Mouse (Mus musculus) heart, adult 8-10 months (tissue): Measurements from ENCODE around the gene Bik. TPM values are rescaled to one million over a fixed set of nuclear protein-coding genes. Genes with fewer than 3 reads are reported as not detected.

Source experiments
- DNase-seq: peaks from one replicate; pipeline ENCODE4 v3.0.0; 2022; ENCODE audit warnings: low spot score
- total RNA-seq, 4 experiments: library from RNA; stranded (reverse); gene quantifications; 2 replicates each; pipeline ENCODE4 v1.2.4; 2022

Bik gene
- total RNA-seq, 4 experiments from 2014 or later, result 7.6 to 12.5 (median 9.4) TPM

- no peak for DNase-seq
Measured at GRCm38 (mm10) chr15:83512489-83513281, 14.0 kb upstream of the Bik start.

GRCm38 (mm10) chr15:83515018-83515417 lies 11.6 kb upstream of the Bik start:
- no peak for DNase-seq

- DNase-seq, result peak; percentile 75
Measured at GRCm38 (mm10) chr15:83518215-83519048, 8.2 kb upstream of the Bik start.

GRCm38 (mm10) chr15:83520861-83521382 lies 5.7 kb upstream of the Bik start:
- no peak for DNase-seq

GRCm38 (mm10) chr15:83523196-83523595 lies 3.5 kb upstream of the Bik start:
- no peak for DNase-seq

GRCm38 (mm10) chr15:83523638-83524332 lies 2.9 kb upstream of the Bik start:
- no peak for DNase-seq

- no peak for DNase-seq
Measured at GRCm38 (mm10) chr15:83524333-83524729, 2.3 kb upstream of the Bik start.

- no peak for DNase-seq
Measured at GRCm38 (mm10) chr15:83527092-83527437, 403 bp downstream of the Bik start.

GRCm38 (mm10) chr15:83527747-83528146 lies 1.1 kb downstream of the Bik start:
- DNase-seq, result no peak

- no peak for DNase-seq
Measured at GRCm38 (mm10) chr15:83528892-83529291, 2.2 kb downstream of the Bik start.

- peak; percentile 63 for DNase-seq
Measured at GRCm38 (mm10) chr15:83529765-83530164, 3.1 kb downstream of the Bik start.

GRCm38 (mm10) chr15:83530233-83530632 lies 3.6 kb downstream of the Bik start:
- peak; percentile 67 for DNase-seq

- no peak for DNase-seq
Measured at GRCm38 (mm10) chr15:83530688-83531087, 4.0 kb downstream of the Bik start.

- DNase-seq, result no peak
Measured at GRCm38 (mm10) chr15:83531961-83532469, 5.4 kb downstream of the Bik start.

GRCm38 (mm10) chr15:83532606-83533005 lies 5.9 kb downstream of the Bik start:
- DNase-seq, result no peak

- DNase-seq, result no peak
Measured at GRCm38 (mm10) chr15:83534960-83535889, 8.6 kb downstream of the Bik start.

- DNase-seq, result no peak
Measured at GRCm38 (mm10) chr15:83535890-83536231, 9.2 kb downstream of the Bik start.

- no peak for DNase-seq
Measured at GRCm38 (mm10) chr15:83538855-83539254, 12.2 kb downstream of the Bik start.

GRCm38 (mm10) chr15:83539905-83540304 lies 13.2 kb downstream of the Bik start:
- DNase-seq, result peak; percentile 78

GRCm38 (mm10) chr15:83541647-83542287 lies 15.1 kb downstream of the Bik start:
- no peak for DNase-seq
